Mouse (Mus musculus): ENCODE measurements around the gene Mrgpra1. TPM values are rescaled to one million over a fixed set of nuclear protein-coding genes. Genes with fewer than 3 reads are reported as not detected.
"Not testable (repeated sequence)": the region's sequence is repeated elsewhere in the genome, so short reads cannot be mapped to it uniquely, and the experiment has no call there.

Mrgpra1 gene
- not detected in 2 replicates for polyA plus RNA-seq (2016; fragmentation: Nextera tagmentation; extraction: Ambion mirVana)

- no peaks in the 10 kb centered on the region for H3K27me3 ChIP-seq
- 76% methylated on average over 1 of the region's 1 CpGs for WGBS
- H3K4me2 ChIP-seq = no peak within 1 kb of the TSS
- H3K9me3 ChIP-seq = peaks cover 37% of the 10 kb centered on the region
- no peaks in the 10 kb centered on the region for H3K36me3 ChIP-seq
- H3K27ac ChIP-seq = no peak within 1 kb of the TSS
- H3K4me3 ChIP-seq (replicated peaks) = no peak within 1 kb of the TSS
- H3K4me1 ChIP-seq (replicated peaks) = no peaks in the 10 kb centered on the region
- H3K9ac ChIP-seq (replicated peaks) = no peak within 1 kb of the TSS
- no peak for ATAC-seq (ENCODE audit: insufficient number of reproducible peaks, insufficient read depth, low FRiP score, low TSS enrichment, low read depth)
Observed at GRCm38 (mm10) chr7:47354140-47354539, at the start of gene Mrgpra1. Gene Mrgpra1, minus strand, starts transcription at chr7:47354240.

- Histone ChIP-seq H3K4me1 (replicated peaks) (no peaks in the 10 kb centered on the region), H3K27me3 (no peaks in the 10 kb centered on the region)
Observed at GRCm38 (mm10) chr7:47401125-47401524, 47.1 kb upstream of the Mrgpra1 start.

GRCm38 (mm10) chr7:47348421-47348820 is 5.6 kb downstream of the Mrgpra1 start:
- Histone ChIP-seq H3K4me3 (replicated peaks) (no peak overlapping the region), H3K4me2 (no peak overlapping the region), H3K9me3 (peaks cover 34% of the 10 kb centered on the region), H3K27ac (no peak overlapping the region), H3K4me1 (replicated peaks) (no peaks in the 10 kb centered on the region), H3K27me3 (no peaks in the 10 kb centered on the region), H3K9ac (replicated peaks) (no peak overlapping the region), H3K36me3 (no peaks in the 10 kb centered on the region)
- no peak for ATAC-seq (ENCODE audit: insufficient number of reproducible peaks, insufficient read depth, low FRiP score, low TSS enrichment, low read depth)
- 63% methylated on average over 3 of the region's 3 CpGs for WGBS

More at GRCm38 (mm10) chr7:47401125-47401524, 47.1 kb upstream of the Mrgpra1 start:
- H3K4me2 ChIP-seq = no peak overlapping the region
- no peak overlapping the region for H3K27ac ChIP-seq
- no peaks in the 10 kb centered on the region for H3K36me3 ChIP-seq
- H3K9me3 ChIP-seq = peaks cover 28% of the 10 kb centered on the region; the same call in 1 of the 2 replicates
- no peak overlapping the region for H3K9ac ChIP-seq (replicated peaks)
- ATAC-seq (ENCODE audit: insufficient number of reproducible peaks, insufficient read depth, low FRiP score, low TSS enrichment, low read depth) = no peak
- H3K4me3 ChIP-seq (replicated peaks) = no peak overlapping the region

- Histone ChIP-seq H3K36me3 (no peaks in the 10 kb centered on the region), H3K9ac (replicated peaks) (no peak overlapping the region), H3K9me3 (peaks cover 36% of the 10 kb centered on the region), H3K27ac (no peak overlapping the region), H3K4me3 (replicated peaks) (no peak overlapping the region), H3K27me3 (no peaks in the 10 kb centered on the region), H3K4me2 (no peak overlapping the region), H3K4me1 (replicated peaks) (no peaks in the 10 kb centered on the region)
- no peak for ATAC-seq (ENCODE audit: insufficient number of reproducible peaks, insufficient read depth, low FRiP score, low TSS enrichment, low read depth)
- WGBS = 82% methylated on average over 4 of the region's 4 CpGs
Observed at GRCm38 (mm10) chr7:47345905-47346478, 8.0 kb downstream of the Mrgpra1 start.

- ATAC-seq (ENCODE audit: insufficient number of reproducible peaks, insufficient read depth, low FRiP score, low TSS enrichment, low read depth); H3K27ac ChIP-seq; H3K27me3 ChIP-seq; H3K36me3 ChIP-seq; H3K4me2 ChIP-seq; H3K4me1 ChIP-seq (replicated peaks); H3K9ac ChIP-seq (replicated peaks); H3K4me3 ChIP-seq (replicated peaks): not testable (repeated sequence)
- WGBS = 70% methylated on average over 3 of the region's 3 CpGs
- H3K9me3 ChIP-seq = peaks cover 35% of the 10 kb centered on the region; the same call in 1 of the 2 replicates
Observed at GRCm38 (mm10) chr7:47341887-47342286, 12.2 kb downstream of the Mrgpra1 start.

- H3K4me1 ChIP-seq (replicated peaks); H3K27me3 ChIP-seq; H3K9ac ChIP-seq (replicated peaks); H3K4me3 ChIP-seq (replicated peaks); H3K36me3 ChIP-seq; H3K4me2 ChIP-seq; ATAC-seq (ENCODE audit: insufficient number of reproducible peaks, insufficient read depth, low FRiP score, low TSS enrichment, low read depth); H3K27ac ChIP-seq: not testable (repeated sequence)
- WGBS = 68% methylated on average over 3 of the region's 3 CpGs
- peaks cover 40% of the 10 kb centered on the region; the same call in 1 of the 2 replicates for H3K9me3 ChIP-seq
Observed at GRCm38 (mm10) chr7:47341389-47341788, 12.7 kb downstream of the Mrgpra1 start.

- Histone ChIP-seq H3K36me3 (no peaks in the 10 kb centered on the region), H3K4me1 (replicated peaks) (no peaks in the 10 kb centered on the region)
- 69% methylated on average over 1 of the region's 1 CpGs for WGBS
Observed at GRCm38 (mm10) chr7:47318299-47318698, 35.7 kb downstream of the Mrgpra1 start.

GRCm38 (mm10) chr7:47312289-47312688 is 41.8 kb downstream of the Mrgpra1 start:
- Histone ChIP-seq H3K27me3 (no peaks in the 10 kb centered on the region), H3K9ac (replicated peaks) (no peak overlapping the region), H3K9me3 (peaks cover 36% of the 10 kb centered on the region), H3K4me2 (no peak overlapping the region), H3K4me1 (replicated peaks) (no peaks in the 10 kb centered on the region), H3K4me3 (replicated peaks) (no peak overlapping the region), H3K36me3 (no peaks in the 10 kb centered on the region), H3K27ac (no peak overlapping the region)
- no peak for ATAC-seq (ENCODE audit: insufficient number of reproducible peaks, insufficient read depth, low FRiP score, low TSS enrichment, low read depth)
- 31% methylated on average over 4 of the region's 4 CpGs for WGBS

More at GRCm38 (mm10) chr7:47318299-47318698, 35.7 kb downstream of the Mrgpra1 start:
- H3K4me2 ChIP-seq = no peak overlapping the region
- H3K4me3 ChIP-seq (replicated peaks) = no peak overlapping the region
- H3K9ac ChIP-seq (replicated peaks) = no peak overlapping the region
- H3K27ac ChIP-seq = no peak overlapping the region
- no peaks in the 10 kb centered on the region for H3K27me3 ChIP-seq
- H3K9me3 ChIP-seq = peaks cover 48% of the 10 kb centered on the region
- ATAC-seq (ENCODE audit: insufficient number of reproducible peaks, insufficient read depth, low FRiP score, low TSS enrichment, low read depth) = no peak

- peaks cover 37% of the 10 kb centered on the region for H3K9me3 ChIP-seq
- no peak overlapping the region for H3K9ac ChIP-seq (replicated peaks)
- H3K36me3 ChIP-seq = no peaks in the 10 kb centered on the region
- H3K27me3 ChIP-seq = no peaks in the 10 kb centered on the region
- ATAC-seq (ENCODE audit: insufficient number of reproducible peaks, insufficient read depth, low FRiP score, low TSS enrichment, low read depth) = no peak
- no peak overlapping the region for H3K4me3 ChIP-seq (replicated peaks)
- WGBS = 87% methylated on average over 10 of the region's 10 CpGs
- no peak overlapping the region for H3K27ac ChIP-seq
- H3K4me1 ChIP-seq (replicated peaks) = no peaks in the 10 kb centered on the region
- H3K4me2 ChIP-seq = no peak overlapping the region
Observed at GRCm38 (mm10) chr7:47309855-47310254, 44.2 kb downstream of the Mrgpra1 start.

- not testable (repeated sequence) for ATAC-seq (ENCODE audit: insufficient number of reproducible peaks, insufficient read depth, low FRiP score, low TSS enrichment, low read depth); H3K4me1 ChIP-seq (replicated peaks); H3K27me3 ChIP-seq; H3K4me3 ChIP-seq (replicated peaks); H3K36me3 ChIP-seq; H3K4me2 ChIP-seq; H3K27ac ChIP-seq; H3K9ac ChIP-seq (replicated peaks)
- peaks cover 19% of the 10 kb centered on the region; the same call in 1 of the 2 replicates for H3K9me3 ChIP-seq
- 83% methylated on average over 5 of the region's 6 CpGs for WGBS
Observed at GRCm38 (mm10) chr7:47304661-47305060, 49.4 kb downstream of the Mrgpra1 start.

- not testable (repeated sequence) for H3K27ac ChIP-seq; H3K4me1 ChIP-seq (replicated peaks); ATAC-seq (ENCODE audit: insufficient number of reproducible peaks, insufficient read depth, low FRiP score, low TSS enrichment, low read depth); H3K9me3 ChIP-seq; H3K4me3 ChIP-seq (replicated peaks); H3K27me3 ChIP-seq; H3K4me2 ChIP-seq; H3K36me3 ChIP-seq; H3K9ac ChIP-seq (replicated peaks)
Observed at GRCm38 (mm10) chr7:47299612-47300011, 54.4 kb downstream of the Mrgpra1 start.

Data from limb, embryonic 12.5 days (tissue).